Mouse (Mus musculus) CH12.LX (cell line): Measurements from ENCODE around the gene Tmem204. TPM values are rescaled to one million over a fixed set of nuclear protein-coding genes. Genes with fewer than 3 reads are reported as not detected.

Experiments used
- DNase-seq: peaks from one replicate; pipeline ENCODE4 v3.0.0-alpha.2; 2013; ENCODE audit errors: extremely low read depth
- H3K27ac ChIP-seq: 2 replicates; pipeline ENCODE4 v1.5.1; 2012; ENCODE audit warnings: low read depth, mild to moderate bottlenecking, control low read depth, moderate library complexity; ENCODE audit not compliant: insufficient read depth
- H3K27me3 ChIP-seq: replicated peaks from 2 replicates; pipeline ENCODE3; 2012; ENCODE audit warnings: inconsistent platforms
- H3K36me3 ChIP-seq, 2 experiments: replicated peaks in 1 of 2; 2 replicates each; pipeline versions ENCODE3 to v1.6.1; 2012; ENCODE audit warnings: inconsistent platforms in 1 of 2, low read length in 1 of 2, mild to moderate bottlenecking in 1 of 2, mixed read lengths in 1 of 2, moderate library complexity in 1 of 2; ENCODE audit not compliant: control insufficient read depth in 1 of 2, insufficient read depth in 1 of 2
- H3K4me1 ChIP-seq, 2 experiments: 2 replicates each; pipeline ENCODE4 v1.6.1; 2012; ENCODE audit warnings: inconsistent platforms in 1 of 2, moderate library complexity in 1 of 2; ENCODE audit not compliant: insufficient read depth in 2 of 2, control insufficient read depth in 1 of 2
- H3K4me2 ChIP-seq: 2 replicates; pipeline ENCODE4 v1.6.1; 2012; ENCODE audit warnings: low read depth, mild to moderate bottlenecking, control low read depth; ENCODE audit not compliant: poor library complexity, insufficient read depth, severe bottlenecking
- H3K4me3 ChIP-seq, 3 experiments: fragments of 150-350 bp in 1 of 3; sonication (generic) in 1 of 3; replicated peaks in 1 of 3; 2 replicates each; pipeline versions ENCODE3 to v1.5.1; 2011 to 2012; ENCODE audit warnings: low read depth in 2 of 3, low read length in 2 of 3, mild to moderate bottlenecking in 2 of 3, moderate library complexity in 2 of 3, control low read depth in 1 of 3, improper control_type of control experiment in 1 of 3, inconsistent platforms in 1 of 3, mixed read lengths in 1 of 3; ENCODE audit not compliant: poor library complexity in 1 of 3
- H3K79me2 ChIP-seq: replicated peaks from 2 replicates; pipeline ENCODE4 v1.6.1; 2012; ENCODE audit warnings: mild to moderate bottlenecking, moderate library complexity; ENCODE audit not compliant: control insufficient read depth, poor library complexity, insufficient read depth, severe bottlenecking; ENCODE audit errors: extremely low read depth
- H3K9ac ChIP-seq: 2 replicates; pipeline ENCODE4 v1.6.1; 2012; ENCODE audit warnings: low read depth, mild to moderate bottlenecking, control low read depth, moderate library complexity; ENCODE audit not compliant: insufficient read depth
- H3K9me3 ChIP-seq: replicated peaks from 2 replicates; pipeline ENCODE3; 2012; ENCODE audit warnings: low read length, inconsistent platforms, mixed read lengths
- CHD1 ChIP-seq: IDR thresholded peaks from 2 replicates; pipeline ENCODE4 v1.6.1; 2012; ENCODE audit warnings: low read depth, low read length, improper control_type of control experiment, inconsistent platforms
- CHD2 ChIP-seq: IDR thresholded peaks from 2 replicates; pipeline ENCODE4 v1.6.1; 2011; ENCODE audit warnings: low read length, improper control_type of control experiment
- CTCF ChIP-seq, 2 experiments: IDR thresholded peaks in 1 of 2; conservative IDR thresholded peaks in 1 of 2; 2 replicates each; pipeline ENCODE4 v1.5.1; 2011 to 2012; ENCODE audit warnings: low read depth in 2 of 2, low read length in 2 of 2, improper control_type of control experiment in 1 of 2, inconsistent platforms in 1 of 2, mild to moderate bottlenecking in 1 of 2, moderate library complexity in 1 of 2
- ETS1 ChIP-seq: conservative IDR thresholded peaks from 2 replicates; pipeline ENCODE4 v1.6.1; 2012; ENCODE audit warnings: low read depth, mild to moderate bottlenecking, inconsistent platforms, low read length, improper control_type of control experiment, moderate library complexity
- HCFC1 ChIP-seq: IDR thresholded peaks from 2 replicates; pipeline ENCODE4 v1.6.1; 2012; ENCODE audit warnings: low read depth, mild to moderate bottlenecking, inconsistent platforms, low read length, improper control_type of control experiment
- MEF2A ChIP-seq: IDR thresholded peaks from 2 replicates; pipeline ENCODE4 v1.6.1; 2014; ENCODE audit warnings: low read depth, mild to moderate bottlenecking, inconsistent platforms, low read length, improper control_type of control experiment, borderline replicate concordance
- NRF1 ChIP-seq: IDR thresholded peaks from 2 replicates; pipeline ENCODE4 v1.6.1; 2014; ENCODE audit warnings: low read depth, mild to moderate bottlenecking, inconsistent platforms, low read length, improper control_type of control experiment, moderate library complexity
- PAX5 ChIP-seq: IDR thresholded peaks from 2 replicates; pipeline ENCODE4 v1.6.1; 2012; ENCODE audit warnings: low read length, inconsistent platforms, mixed read lengths
- POLR2A ChIP-seq: IDR thresholded peaks from 2 replicates; pipeline ENCODE4 v1.6.1; 2011; ENCODE audit warnings: low read depth, mild to moderate bottlenecking, improper control_type of control experiment, low read length
- RAD21 ChIP-seq: IDR thresholded peaks from 2 replicates; pipeline ENCODE4 v1.6.1; 2011; ENCODE audit warnings: low read depth, mild to moderate bottlenecking, low read length, improper control_type of control experiment, moderate library complexity
- RCOR1 ChIP-seq: conservative IDR thresholded peaks from 2 replicates; pipeline ENCODE4 v1.6.1; 2012; ENCODE audit warnings: low read depth, mild to moderate bottlenecking, inconsistent platforms, low read length, improper control_type of control experiment
- SMC3 ChIP-seq: IDR thresholded peaks from 2 replicates; pipeline ENCODE4 v1.6.1; 2011; ENCODE audit warnings: low read depth, low read length, improper control_type of control experiment
- TBP ChIP-seq: conservative IDR thresholded peaks from 2 replicates; pipeline ENCODE4 v1.6.1; 2011; ENCODE audit warnings: low read depth, low read length, improper control_type of control experiment
- ZNF384 ChIP-seq: IDR thresholded peaks from 2 replicates; pipeline ENCODE4 v1.6.1; 2012; ENCODE audit warnings: low read depth, low read length, improper control_type of control experiment, inconsistent platforms
- dilution Hi-C: fragments of 300-500 bp; cut with MboI; formaldehyde crosslinking; loops from 2 replicates; pipeline ENCODE4 v1.14.3; 2020; ENCODE audit warnings: low sequenced_read_pairs; ENCODE audit not compliant: extremely low pct_unique_long_range_greater_than_20kb, extremely low pct_ligation_motif_present
- in situ Hi-C: fragments of 300-500 bp; cut with MboI; formaldehyde crosslinking; loops from 3 replicates; pipeline ENCODE4 v1.14.3; 2019; ENCODE audit warnings: low sequenced_read_pairs, low pct_ligation_motif_present, low pct_unique_long_range_greater_than_20kb, mixed read lengths
- polyA plus RNA-seq: library from polyadenylated mRNA; unstranded; fragments of >175 nt; gene quantifications from 2 replicates; pipeline ENCODE4 v1.2.1, GENCODE M21; 2012; ENCODE audit warnings: low read depth; ENCODE audit not compliant: insufficient read length
- total RNA-seq, 2 experiments: library from RNA; depleted of rRNA; stranded (reverse); fragments of 300-350 nt in 1 of 2; fragments of >200 nt in 1 of 2; gene quantifications; 2 replicates each; pipeline ENCODE4 v1.2.3; 2012 to 2014

Gene Tmem204
- 0.08 TPM in 1 of 2 replicates, not detected in the other for total RNA-seq (2012; rRNA removed)
- total RNA-seq (2014; rRNA removed), result not detected in 2 replicates
- 1.6 and 1.9 TPM in 2 replicates for polyA plus RNA-seq

DNA sequence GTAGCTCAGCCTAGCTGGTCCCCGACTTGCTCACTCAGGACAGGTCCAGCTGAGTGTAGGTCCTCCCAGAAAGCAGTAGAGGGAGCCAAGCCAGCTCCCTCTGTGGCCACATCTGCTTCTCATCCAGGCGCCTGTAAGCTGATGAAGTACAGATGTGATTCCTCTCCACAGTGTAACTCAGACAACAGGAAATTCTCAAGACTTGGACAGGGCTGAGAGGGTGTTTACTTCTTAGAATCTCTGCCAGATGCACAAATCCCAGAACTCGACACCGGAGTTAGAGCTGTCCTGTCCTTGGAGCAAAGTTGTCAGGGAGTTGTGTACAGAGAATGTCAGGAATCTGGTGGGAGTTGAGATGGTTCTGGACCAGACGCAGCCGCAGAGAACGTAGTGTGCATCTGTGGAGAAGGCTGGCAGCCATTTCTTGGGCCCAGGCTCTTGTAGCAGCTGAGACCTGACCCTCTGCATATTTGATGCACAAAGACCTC, at the start of gene Tmem204:
Gene Tmem204 (minus strand): TSS at position 148 of the 488 bp plus-strand sequence.
- no peak within 1 kb of the TSS for H3K4me3 ChIP-seq
- H3K9me3 ChIP-seq, result no peaks in the 10 kb centered on the region
- H3K27me3 ChIP-seq, result no peaks in the 10 kb centered on the region
- H3K27ac ChIP-seq, result no peak within 1 kb of the TSS
- no peak within 1 kb of the TSS for H3K4me2 ChIP-seq
- no peak for DNase-seq
- H3K36me3 ChIP-seq, result peaks cover 16 to 93% of the 10 kb centered on the region in 2 experiments
- dilution Hi-C loops (no loop called here), in situ Hi-C loops (no loop called here)
- no peak within 1 kb of the TSS for H3K9ac ChIP-seq
- TF ChIP-seq CTCF (conservative IDR thresholded peaks at IDR 0.05 in 1 of 2, IDR thresholded peaks at IDR 0.05 in 1 of 2; ENCODE audit: low read depth in 2 of 2, low read length in 2 of 2) (peak in 1 of 2 experiments; percentile 25; a peak in 1 of 4 replicates), PAX5 (no peak), RCOR1 (no peak), CHD2 (no peak), HCFC1 (no peak), ETS1 (no peak), POLR2A (no peak), CHD1 (no peak)
- no peaks in the 10 kb centered on the region for H3K79me2 ChIP-seq
- H3K4me1 ChIP-seq, result no peaks in the 10 kb centered on the region

DNA sequence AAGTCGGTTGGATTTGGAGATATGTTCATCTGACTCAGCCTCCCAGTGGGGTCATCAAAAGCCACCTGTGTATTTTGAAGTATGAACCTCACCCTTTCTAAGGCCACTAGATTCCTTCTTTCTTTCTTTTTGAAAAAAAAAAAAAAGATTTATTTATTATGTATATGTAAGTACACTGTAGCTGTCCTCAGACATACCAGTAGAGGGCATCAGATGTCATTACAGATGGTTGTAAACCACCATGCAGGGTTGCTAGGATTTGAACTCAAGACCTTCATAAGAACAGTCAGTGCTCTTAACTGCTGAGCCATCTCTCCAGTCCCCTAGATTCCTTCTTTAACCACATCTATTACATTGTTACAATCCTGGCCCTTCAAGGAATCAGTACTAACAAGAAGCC, 46.7 kb upstream of the Tmem204 start:
- in situ Hi-C loops, result no loop called here
- Histone ChIP-seq H3K9ac (no peak overlapping the region), H3K4me1 (peaks cover 10 to 14% of the 10 kb centered on the region in 2 experiments), H3K79me2 (peaks cover 6% of the 10 kb centered on the region; the same call in 1 of the 2 replicates), H3K4me3 (no peak overlapping the region), H3K36me3 (peaks cover 0 to 3% of the 10 kb centered on the region in 2 experiments), H3K9me3 (no peaks in the 10 kb centered on the region), H3K27me3 (peaks cover 30% of the 10 kb centered on the region), H3K4me2 (no peak overlapping the region), H3K27ac (no peak overlapping the region)
- no peak for TF ChIP-seq SMC3
- peak; percentile 20 for TF ChIP-seq RAD21
- no peak for TF ChIP-seq POLR2A
- no peak for TF ChIP-seq MEF2A
- TF ChIP-seq TBP, result no peak
- TF ChIP-seq CTCF (conservative IDR thresholded peaks at IDR 0.05 in 1 of 2, IDR thresholded peaks at IDR 0.05 in 1 of 2; ENCODE audit: low read depth in 2 of 2, low read length in 2 of 2), result peak; percentile 5 to 52; a peak in 2 of 4 replicates
- no peak for TF ChIP-seq NRF1
- peak; percentile 67 for TF ChIP-seq ZNF384
- DNase-seq, result peak; percentile 13
- dilution Hi-C loops, result no loop called here
